Mouse (Mus musculus): Measurements from ENCODE around the gene Ky. TPM values are rescaled to one million over a fixed set of nuclear protein-coding genes. Genes with fewer than 3 reads are reported as not detected.

The Ky gene
- polyA plus RNA-seq, 1 experiment from 2014 or later: 0.05 TPM

DNA sequence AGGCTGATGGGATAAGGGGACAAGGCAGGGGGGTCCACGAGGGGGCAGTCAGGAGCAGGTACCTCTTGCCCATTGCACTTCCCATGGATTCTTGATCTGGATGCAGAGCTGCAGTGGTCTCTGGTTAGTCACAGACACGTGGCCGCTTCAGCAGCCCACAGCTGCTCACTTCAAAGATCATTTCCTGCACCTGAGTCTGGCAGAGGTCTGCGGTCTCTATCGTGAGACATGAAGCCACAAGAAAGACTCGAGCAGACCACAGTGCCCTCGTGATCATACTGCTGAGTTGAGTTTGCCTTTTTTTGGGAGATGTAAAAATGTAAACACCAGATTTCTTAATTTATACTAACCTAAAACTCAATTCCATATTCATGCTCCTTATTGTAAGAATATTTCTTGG, 34.1 kb downstream of the Ky start:
- Histone ChIP-seq H3K9me3 (replicated peaks) (no peaks in the 10 kb centered on the region), H3K9ac (no peak overlapping the region), H3K4me1 (replicated peaks) (no peaks in the 10 kb centered on the region), H3K4me3 (replicated peaks) (no peak overlapping the region), H3K4me2 (no peak overlapping the region), H3K27me3 (peaks cover 28% of the 10 kb centered on the region), H3K27ac (replicated peaks) (no peak overlapping the region), H3K36me3 (replicated peaks) (no peaks in the 10 kb centered on the region)
- ATAC-seq (ENCODE audit: insufficient read depth): no peak
- WGBS (ENCODE audit: insufficient replicate concordance): 9% methylated on average over 7 of the region's 7 CpGs

DNA sequence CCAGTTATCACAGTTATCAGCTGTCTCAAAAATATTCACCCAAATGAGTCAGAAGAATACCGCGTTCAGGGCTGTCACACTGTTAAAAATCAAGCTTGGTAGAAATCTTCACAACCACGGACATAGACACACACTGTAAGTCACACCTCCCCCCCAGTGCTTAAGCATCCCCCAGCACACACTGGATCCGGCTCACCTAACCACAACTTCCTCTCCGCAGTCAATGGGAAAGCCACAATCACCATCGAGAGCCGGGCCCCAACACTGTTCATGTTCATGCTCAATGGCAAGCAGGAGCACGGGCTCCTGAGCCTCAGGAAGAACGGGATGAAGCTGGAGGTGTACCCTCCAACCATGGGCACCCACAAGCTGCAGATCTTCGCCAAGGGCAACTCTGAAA, 36.1 kb downstream of the Ky start:
- WGBS (ENCODE audit: insufficient replicate concordance): 14% methylated on average over 10 of the region's 10 CpGs

DNA sequence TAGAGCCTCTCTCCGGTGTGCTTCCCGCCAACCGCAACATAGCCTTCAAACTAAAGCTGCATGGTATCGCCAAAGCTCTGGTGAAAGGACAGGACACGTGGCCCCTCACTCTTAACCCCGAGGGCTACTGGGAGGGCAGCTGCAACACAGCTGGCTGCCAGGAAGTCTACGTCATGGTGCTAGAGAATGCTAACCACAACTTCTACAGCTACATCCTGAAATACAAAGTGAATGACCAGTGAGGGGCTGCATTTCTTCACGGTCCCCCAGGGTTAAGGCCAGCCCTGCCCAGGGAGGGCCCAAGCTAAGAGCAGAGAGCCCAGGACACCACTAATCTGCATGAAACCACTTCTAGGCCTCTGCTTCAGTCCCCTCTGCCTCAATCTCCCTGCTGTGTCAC, 37.0 kb downstream of the Ky start:
- 25% methylated on average over 8 of the region's 8 CpGs for WGBS (ENCODE audit: insufficient replicate concordance)
- H3K36me3 ChIP-seq (replicated peaks): no peaks in the 10 kb centered on the region
- H3K27me3 ChIP-seq: peaks cover 56% of the 10 kb centered on the region
- no peak overlapping the region for H3K9ac ChIP-seq
- H3K4me1 ChIP-seq (replicated peaks): no peaks in the 10 kb centered on the region
- ATAC-seq (ENCODE audit: insufficient read depth): no peak
- no peaks in the 10 kb centered on the region for H3K9me3 ChIP-seq (replicated peaks)
- no peak overlapping the region for H3K4me2 ChIP-seq
- H3K27ac ChIP-seq (replicated peaks): no peak overlapping the region
- H3K4me3 ChIP-seq (replicated peaks): no peak overlapping the region

More for the DNA sequence above, 36.1 kb downstream of the Ky start:
- ATAC-seq (ENCODE audit: insufficient read depth): no peak
- no peaks in the 10 kb centered on the region for H3K36me3 ChIP-seq (replicated peaks)
- H3K4me2 ChIP-seq: no peak overlapping the region
- H3K27ac ChIP-seq (replicated peaks): no peak overlapping the region
- no peak overlapping the region for H3K9ac ChIP-seq
- peaks cover 47% of the 10 kb centered on the region for H3K27me3 ChIP-seq
- H3K4me1 ChIP-seq (replicated peaks): no peaks in the 10 kb centered on the region
- no peak overlapping the region for H3K4me3 ChIP-seq (replicated peaks)
- H3K9me3 ChIP-seq (replicated peaks): no peaks in the 10 kb centered on the region

DNA sequence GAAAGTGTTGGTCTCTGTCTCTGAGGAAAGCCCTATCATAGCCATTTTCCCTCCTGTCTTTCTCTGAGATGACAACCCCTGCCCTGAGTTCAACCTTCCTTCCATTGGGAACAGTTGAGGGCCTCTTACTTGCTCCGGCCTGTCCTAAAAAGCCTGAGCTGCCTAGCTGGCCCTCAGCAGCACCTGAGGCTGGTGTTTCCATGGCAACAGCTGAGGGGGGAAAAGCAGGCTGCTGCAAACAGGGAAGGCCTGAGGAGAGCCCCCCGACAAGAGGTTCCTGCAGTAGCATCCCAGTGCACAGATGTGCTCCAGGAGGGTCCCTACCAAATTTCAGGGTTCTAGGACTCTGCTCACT, 38.2 kb downstream of the Ky start:
- H3K27me3 ChIP-seq: peaks cover 61% of the 10 kb centered on the region
- no peak overlapping the region for H3K4me2 ChIP-seq
- 58% methylated on average over 2 of the region's 2 CpGs for WGBS (ENCODE audit: insufficient replicate concordance)
- H3K9me3 ChIP-seq (replicated peaks): no peaks in the 10 kb centered on the region
- H3K36me3 ChIP-seq (replicated peaks): no peaks in the 10 kb centered on the region
- ATAC-seq (ENCODE audit: insufficient read depth): no peak
- no peak overlapping the region for H3K9ac ChIP-seq
- no peak overlapping the region for H3K27ac ChIP-seq (replicated peaks)
- no peak overlapping the region for H3K4me3 ChIP-seq (replicated peaks)
- H3K4me1 ChIP-seq (replicated peaks): no peaks in the 10 kb centered on the region

DNA sequence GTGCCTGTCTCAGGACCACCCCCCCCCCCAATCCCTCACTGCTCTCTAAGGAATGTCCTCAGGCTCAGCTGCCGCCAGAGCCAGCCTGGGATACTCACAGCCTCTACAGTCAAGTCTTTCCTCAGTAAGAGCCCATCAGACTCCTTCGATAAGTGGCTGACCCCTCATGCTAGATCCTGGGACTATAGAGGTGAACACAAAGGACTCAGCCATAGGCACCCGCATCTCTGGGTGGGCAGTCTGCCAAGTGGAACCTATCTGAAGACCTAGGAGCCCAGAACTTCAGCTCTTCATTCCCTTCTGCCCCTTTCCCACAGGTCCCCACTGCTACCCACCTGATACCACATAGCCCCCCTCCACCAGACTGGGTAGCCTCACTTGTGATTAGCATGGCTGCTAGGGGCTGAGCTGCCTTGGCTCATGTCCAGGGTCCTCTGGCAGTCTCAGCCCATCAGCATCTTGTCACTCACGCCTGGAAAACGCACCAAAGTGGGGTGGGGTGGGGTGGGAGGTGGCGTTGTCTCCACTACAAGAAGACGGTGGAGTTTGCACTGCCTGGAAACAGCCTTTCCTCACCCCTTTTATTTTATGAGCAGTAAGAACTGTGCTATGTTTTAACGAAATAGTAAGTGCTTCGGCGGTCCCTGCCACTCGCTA, 38.7 kb downstream of the Ky start:
- no peak overlapping the region for H3K4me3 ChIP-seq (replicated peaks)
- H3K9ac ChIP-seq: no peak overlapping the region
- H3K27ac ChIP-seq (replicated peaks): no peak overlapping the region
- ATAC-seq (ENCODE audit: insufficient read depth): no peak
- H3K27me3 ChIP-seq: peaks cover 63% of the 10 kb centered on the region
- no peaks in the 10 kb centered on the region for H3K4me1 ChIP-seq (replicated peaks)
- no peak overlapping the region for H3K4me2 ChIP-seq
- H3K9me3 ChIP-seq (replicated peaks): no peaks in the 10 kb centered on the region
- 21% methylated on average over 11 of the region's 11 CpGs for WGBS (ENCODE audit: insufficient replicate concordance)
- no peaks in the 10 kb centered on the region for H3K36me3 ChIP-seq (replicated peaks)

DNA sequence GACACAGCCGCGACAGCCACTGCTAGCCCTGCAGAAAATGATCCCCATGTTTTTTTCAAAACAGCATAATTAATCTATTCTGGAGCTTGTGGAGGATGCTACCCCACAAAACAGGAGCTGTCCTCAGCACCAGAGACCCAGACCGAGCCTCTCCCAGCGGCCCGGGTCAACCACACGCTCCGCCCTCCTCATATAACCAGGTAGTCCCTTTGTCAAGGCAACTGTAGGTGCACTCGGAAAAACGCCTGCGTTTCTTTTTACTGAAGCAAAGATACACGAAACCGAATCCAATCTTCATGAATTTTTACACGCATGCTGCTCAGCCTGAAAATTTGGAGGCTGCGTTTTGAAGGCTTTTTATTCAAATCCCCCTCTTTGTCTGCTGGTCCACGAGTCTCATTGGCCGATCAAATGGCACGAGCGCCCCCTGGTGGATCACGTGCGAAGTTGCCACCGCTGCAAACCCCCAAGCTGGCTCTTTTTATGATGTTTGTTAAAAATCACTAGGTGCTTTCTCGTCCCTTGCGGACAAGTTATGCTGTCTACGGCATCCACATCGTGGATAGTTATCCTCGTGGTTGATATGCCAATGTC, 39.3 kb downstream of the Ky start:
- peaks cover 64% of the 10 kb centered on the region for H3K27me3 ChIP-seq
- peak overlapping the region; percentile 37 for H3K4me2 ChIP-seq
- WGBS (ENCODE audit: insufficient replicate concordance): 2% methylated on average over 26 of the region's 26 CpGs
- H3K9me3 ChIP-seq (replicated peaks): no peaks in the 10 kb centered on the region
- H3K36me3 ChIP-seq (replicated peaks): no peaks in the 10 kb centered on the region
- H3K4me1 ChIP-seq (replicated peaks): no peaks in the 10 kb centered on the region
- H3K27ac ChIP-seq (replicated peaks): no peak overlapping the region
- H3K4me3 ChIP-seq (replicated peaks): no peak overlapping the region
- no peak overlapping the region for H3K9ac ChIP-seq
- ATAC-seq (ENCODE audit: insufficient read depth): no peak

DNA sequence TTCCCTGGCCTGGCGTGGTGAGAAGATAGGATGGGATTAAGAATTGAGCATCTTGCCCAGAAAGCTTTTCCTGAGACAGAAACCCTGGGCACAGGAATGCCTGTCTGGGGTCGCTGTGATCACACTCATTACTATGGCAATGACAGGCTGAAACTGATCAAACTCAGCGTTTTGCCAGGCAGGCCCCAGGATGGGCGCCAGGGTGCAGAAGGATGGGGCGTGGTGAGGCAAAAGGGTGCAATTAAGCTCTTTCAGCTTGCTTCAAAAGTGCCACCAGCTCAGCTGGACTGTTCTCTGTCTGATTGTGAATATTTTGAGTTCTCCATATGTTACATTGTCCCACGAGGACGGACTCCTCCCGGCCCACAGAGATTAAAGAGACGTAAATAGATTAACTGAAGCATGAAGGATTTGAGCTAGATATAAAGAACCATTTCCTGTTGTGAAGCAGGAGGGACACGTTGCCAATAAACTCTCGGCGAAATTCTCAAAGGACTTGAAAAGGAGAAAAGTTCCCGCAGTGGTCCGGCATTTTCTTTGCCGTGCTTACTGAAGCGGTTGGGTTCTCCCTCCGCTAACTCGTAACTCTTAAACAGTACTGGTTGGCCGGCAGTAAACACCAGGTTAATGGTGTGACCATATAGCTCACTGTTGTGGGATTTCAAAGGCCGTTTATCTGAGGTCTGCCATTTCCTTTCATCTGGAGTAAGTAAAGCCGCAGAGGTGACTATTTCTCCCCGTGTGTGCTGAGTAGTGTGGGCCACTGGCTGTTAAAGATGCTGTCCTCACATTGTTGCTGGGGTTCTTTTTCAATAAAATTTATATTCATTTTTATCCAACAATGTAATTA, 40.1 kb downstream of the Ky start:
- no peak overlapping the region for H3K4me2 ChIP-seq
- no peak overlapping the region for H3K4me3 ChIP-seq (replicated peaks)
- peaks cover 64% of the 10 kb centered on the region for H3K27me3 ChIP-seq
- no peaks in the 10 kb centered on the region for H3K4me1 ChIP-seq (replicated peaks)
- ATAC-seq (ENCODE audit: insufficient read depth): no peak
- H3K9ac ChIP-seq: no peak overlapping the region
- H3K27ac ChIP-seq (replicated peaks): no peak overlapping the region
- H3K9me3 ChIP-seq (replicated peaks): no peaks in the 10 kb centered on the region
- WGBS (ENCODE audit: insufficient replicate concordance): 16% methylated on average over 22 of the region's 22 CpGs
- H3K36me3 ChIP-seq (replicated peaks): no peaks in the 10 kb centered on the region

DNA sequence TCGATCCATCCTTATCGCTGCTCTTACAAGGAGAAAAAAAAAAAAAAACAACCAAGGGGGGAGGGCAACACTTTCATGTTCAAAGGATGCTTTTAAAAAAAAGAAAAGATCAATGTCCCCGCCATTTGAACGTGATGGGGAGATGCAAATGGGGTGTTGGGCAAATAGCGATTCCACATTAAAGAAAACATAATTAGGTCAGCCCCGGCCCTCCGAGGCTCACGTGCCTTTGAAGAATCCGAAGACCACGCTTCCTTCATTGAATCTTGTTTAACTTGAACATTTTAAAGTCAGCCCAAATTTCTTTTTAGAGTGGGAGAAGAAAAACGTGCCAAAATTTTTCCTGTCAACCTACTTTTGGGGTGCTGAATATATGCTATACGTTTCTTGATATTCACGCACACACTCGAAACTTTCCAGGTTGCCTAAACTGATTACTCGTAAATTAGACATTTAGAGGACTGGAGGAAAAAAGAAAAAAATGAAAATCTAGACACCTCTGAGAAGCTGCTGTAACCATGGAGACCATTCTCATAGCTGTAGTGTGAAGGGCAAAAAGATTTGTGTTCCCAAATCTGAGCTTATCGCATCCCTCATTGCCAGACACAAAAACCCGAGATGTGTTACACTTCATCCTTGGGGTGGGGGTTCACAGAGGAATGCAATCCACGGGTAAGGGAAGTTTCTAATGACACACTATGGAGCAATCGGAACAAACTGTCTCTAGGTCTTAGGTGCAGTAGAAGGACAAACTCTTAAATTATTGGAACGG, 40.9 kb downstream of the Ky start:
- Histone ChIP-seq H3K4me1 (replicated peaks) (no peaks in the 10 kb centered on the region), H3K27ac (replicated peaks) (no peak overlapping the region), H3K36me3 (replicated peaks) (no peaks in the 10 kb centered on the region), H3K27me3 (peaks cover 64% of the 10 kb centered on the region), H3K9me3 (replicated peaks) (no peaks in the 10 kb centered on the region), H3K4me2 (no peak overlapping the region), H3K9ac (no peak overlapping the region), H3K4me3 (replicated peaks) (no peak overlapping the region)
- WGBS (ENCODE audit: insufficient replicate concordance): 50% methylated on average over 20 of the region's 20 CpGs
- no peak for ATAC-seq (ENCODE audit: insufficient read depth)

DNA sequence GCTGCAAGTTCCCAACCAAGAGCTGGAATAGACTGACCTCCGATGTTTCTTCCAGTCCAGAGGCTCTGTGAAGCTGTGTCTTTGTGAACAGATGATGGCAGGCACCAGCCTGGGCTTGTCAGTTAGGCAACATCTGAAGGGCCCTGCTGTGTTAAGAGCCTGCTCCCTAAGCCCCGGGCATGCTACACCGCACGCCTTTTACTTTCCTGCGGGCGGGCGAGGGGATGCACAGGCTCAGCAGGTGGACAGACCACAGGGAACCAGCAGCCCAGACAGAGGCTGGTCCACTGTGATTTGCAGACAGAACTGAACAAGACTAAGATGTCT, 41.4 kb downstream of the Ky start:
- ATAC-seq (ENCODE audit: insufficient read depth): no peak
- no peaks in the 10 kb centered on the region for H3K9me3 ChIP-seq (replicated peaks)
- H3K4me1 ChIP-seq (replicated peaks): no peaks in the 10 kb centered on the region
- no peak overlapping the region for H3K9ac ChIP-seq
- whole genome bisulfite sequencing (ENCODE audit: insufficient replicate concordance): 71% methylated on average over 7 of the region's 7 CpGs
- H3K27me3 ChIP-seq: peaks cover 61% of the 10 kb centered on the region
- H3K36me3 ChIP-seq (replicated peaks): no peaks in the 10 kb centered on the region
- no peak overlapping the region for H3K4me2 ChIP-seq
- H3K27ac ChIP-seq (replicated peaks): no peak overlapping the region
- H3K4me3 ChIP-seq (replicated peaks): no peak overlapping the region

DNA sequence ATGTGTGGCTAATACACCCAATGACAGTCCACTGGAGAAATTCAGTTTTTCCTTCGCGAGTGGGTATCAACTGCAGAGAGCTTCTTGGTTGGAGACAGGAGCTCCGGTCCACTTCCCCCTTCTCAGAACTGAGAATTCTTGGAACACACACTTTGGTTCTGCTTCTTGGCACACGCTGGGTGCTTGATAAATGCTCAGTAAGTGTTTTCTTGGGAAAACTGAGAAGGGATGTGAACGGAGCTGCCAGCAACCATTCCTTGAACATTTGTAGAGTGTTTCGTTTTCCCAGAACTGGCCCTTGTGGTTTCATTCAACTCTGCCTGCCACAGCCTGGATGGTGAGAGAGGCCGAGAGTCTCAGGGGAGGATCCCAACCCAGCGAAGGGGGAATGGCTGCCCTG, 43.7 kb downstream of the Ky start:
- WGBS (ENCODE audit: insufficient replicate concordance): 38% methylated on average over 8 of the region's 8 CpGs
- Histone ChIP-seq H3K4me2 (no peak overlapping the region), H3K9me3 (replicated peaks) (no peaks in the 10 kb centered on the region), H3K9ac (no peak overlapping the region), H3K36me3 (replicated peaks) (no peaks in the 10 kb centered on the region), H3K27me3 (peaks cover 41% of the 10 kb centered on the region), H3K27ac (replicated peaks) (no peak overlapping the region), H3K4me3 (replicated peaks) (no peak overlapping the region), H3K4me1 (replicated peaks) (no peaks in the 10 kb centered on the region)
- no peak for ATAC-seq (ENCODE audit: insufficient read depth)

DNA sequence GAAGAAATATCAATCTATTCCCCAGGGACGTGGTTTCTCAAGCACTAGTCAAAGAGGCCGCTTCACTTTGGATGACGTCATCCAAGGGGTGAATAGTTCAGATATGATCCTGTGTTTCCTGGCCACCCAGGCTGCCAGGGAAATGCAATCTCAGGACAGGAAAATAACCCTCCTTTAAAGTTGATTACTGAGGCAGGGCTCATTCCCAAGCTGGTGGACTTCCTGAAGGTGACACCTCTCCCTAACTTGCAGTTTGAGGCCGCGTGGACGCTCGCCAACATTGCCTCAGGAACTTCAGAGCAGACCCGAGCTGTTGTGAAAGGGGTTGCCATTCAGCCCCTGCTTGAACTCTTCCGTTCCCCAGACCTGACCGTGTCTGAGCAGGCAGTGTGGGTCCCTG, 46.2 kb downstream of the Ky start:
- Histone ChIP-seq H3K4me3 (replicated peaks) (no peak overlapping the region), H3K9ac (no peak overlapping the region), H3K4me1 (replicated peaks) (no peaks in the 10 kb centered on the region), H3K27me3 (peaks cover 16% of the 10 kb centered on the region; the same call in 1 of the 2 replicates), H3K9me3 (replicated peaks) (no peaks in the 10 kb centered on the region), H3K27ac (replicated peaks) (no peak overlapping the region), H3K4me2 (no peak overlapping the region), H3K36me3 (replicated peaks) (no peaks in the 10 kb centered on the region)
- ATAC-seq (ENCODE audit: insufficient read depth): no peak
- WGBS (ENCODE audit: insufficient replicate concordance): 33% methylated on average over 10 of the region's 10 CpGs
